25 mouse cellular contexts compared by ENCODE assay signal in the genomic region with DNA sequence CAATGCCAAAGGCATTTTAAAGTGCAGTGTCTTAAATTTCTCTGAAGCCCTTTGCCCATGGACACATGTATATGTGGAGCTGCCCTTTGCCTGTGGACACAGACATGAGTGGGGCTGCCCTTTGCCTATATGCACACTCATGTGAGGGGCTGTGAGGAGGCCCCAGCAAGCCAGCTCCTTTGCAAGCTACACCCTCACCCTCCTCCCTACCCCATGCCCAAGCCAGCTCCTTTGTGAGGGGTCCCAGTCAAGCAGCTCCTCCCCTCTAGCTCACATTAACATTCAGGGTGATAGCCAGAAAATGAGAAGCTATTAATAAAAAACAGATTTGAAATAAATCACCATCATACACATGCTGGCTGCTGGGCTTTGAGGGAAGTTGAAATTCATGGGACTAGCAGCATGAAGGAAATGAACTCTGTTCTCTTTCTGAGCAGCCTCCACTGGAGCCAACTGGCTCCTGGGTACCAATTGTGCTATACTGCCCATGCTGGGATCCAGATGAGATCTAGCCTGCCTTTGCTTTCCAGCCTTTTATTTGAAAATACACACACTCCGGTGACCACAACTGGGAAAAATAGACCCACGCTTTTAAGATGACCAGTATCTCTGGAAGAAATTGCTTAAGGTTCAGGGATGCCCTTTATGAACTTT.
A peak's percentile ranks its signal among the peaks of the same experiment; 100 is the strongest.
DNase-seq lines count a peak whose midpoint lies in the region; ATAC-seq and TF ChIP-seq lines count a peak whose summit lies in the region.
"Had no signal": no experiment of that assay in that cellular context is flagged by ENCODE, and none has a peak within 500 bp of the region (broad histone marks: within the 10 kb centered on the region; RNA-seq: fewer than 3 reads in every experiment).

No protein-coding gene starts in this region.

- H3K9me3 ChIP-seq in forebrain, embryonic 13.5 days (replicated peaks): no peaks in the 10 kb centered on the region
- no peaks in the 10 kb centered on the region for H3K9me3 ChIP-seq in forebrain, embryonic 11.5 days (ENCODE audit: control insufficient read depth, low read length)
- H3K9me3 ChIP-seq in lung, embryonic 15.5 days: no peaks in the 10 kb centered on the region
- no peaks in the 10 kb centered on the region for H3K9me3 ChIP-seq in lung, postnatal 0 days (ENCODE audit: low read length)
- H3K9me3 ChIP-seq in midbrain, embryonic 11.5 days (ENCODE audit: control insufficient read depth, low read length): no peaks in the 10 kb centered on the region
- H3K9me3 ChIP-seq: embryonic facial prominence, embryonic 15.5 days; midbrain, embryonic 12.5 days had no signal

- H3K27ac ChIP-seq in forebrain, embryonic 13.5 days: no peak overlapping the region
- H3K27ac ChIP-seq in forebrain, embryonic 11.5 days (ENCODE audit: low read depth, low read length): no peak overlapping the region
- no peak overlapping the region for H3K27ac ChIP-seq in lung, embryonic 15.5 days
- no peak overlapping the region for H3K27ac ChIP-seq in lung, postnatal 0 days (ENCODE audit: low read length)
- H3K27ac ChIP-seq in midbrain, embryonic 11.5 days (ENCODE audit: low read depth, low read length): no peak overlapping the region
- no peak overlapping the region for H3K27ac ChIP-seq in gastrocnemius, adult 2 months
- H3K27ac ChIP-seq: midbrain, embryonic 12.5 days had no signal

- H3K4me2 ChIP-seq in forebrain, embryonic 13.5 days: no peak overlapping the region
- no peak overlapping the region for H3K4me2 ChIP-seq in forebrain, embryonic 11.5 days (ENCODE audit: low read depth, low read length, severe bottlenecking)
- no peak overlapping the region for H3K4me2 ChIP-seq in lung, embryonic 15.5 days
- H3K4me2 ChIP-seq in lung, postnatal 0 days (replicated peaks; ENCODE audit: low read depth, low read length): no peak overlapping the region
- H3K4me2 ChIP-seq in midbrain, embryonic 11.5 days: no peak overlapping the region
- H3K4me2 ChIP-seq: embryonic facial prominence, embryonic 15.5 days; heart, embryonic 11.5 days; liver, embryonic 11.5 days; midbrain, embryonic 12.5 days had no signal

- peak; percentile 43; the same call in 1 of the 2 replicates for ATAC-seq in forebrain, embryonic 13.5 days
- no peak for ATAC-seq in forebrain, embryonic 11.5 days (replicated peaks; ENCODE audit: low FRiP score)
- ATAC-seq in lung, embryonic 15.5 days (ENCODE audit: borderline replicate concordance, extremely low read depth, low FRiP score, low TSS enrichment): peak; percentile 27; the same call in 1 of the 2 replicates
- ATAC-seq in lung, postnatal 0 days: no peak
- no peak for ATAC-seq in midbrain, embryonic 11.5 days (ENCODE audit: low FRiP score)
- ATAC-seq: activated CD4-positive, CD25-positive, alpha-beta regulatory T cell, adult 4 months; CD4-positive, CD25-positive, alpha-beta regulatory T cell, adult 4 months; Patski had no signal

- TF ChIP-seq EP300 in lung, postnatal 0 days (IDR thresholded peaks at IDR 0.05): no peak

- DNase-seq in forebrain, embryonic 11.5 days (ENCODE audit: low spot score): no peak
- no peak for DNase-seq in lung, postnatal 0 days (ENCODE audit: low spot score)
- peak; percentile 78 for DNase-seq in midbrain, embryonic 11.5 days (ENCODE audit: low spot score, missing footprints)
- no peak for DNase-seq in gastrocnemius, adult 2 months
- DNase-seq in thymus, postnatal 10 days (ENCODE audit: low spot score in 2 of 2): no peak
- no peak for DNase-seq in right cerebral cortex, adult 18-20 months
- DNase-seq: adrenal gland, postnatal 14 days; cerebellum, adult 11 months; cerebellum, postnatal 14 days; gastrocnemius, postnatal 36 days; heart, postnatal 10 days; kidney, adult 18-20 months; kidney, postnatal 10 days; lung, adult 18-20 months; lung, postnatal 4 days; thymus, postnatal 14 days had no signal

- H3K27me3 ChIP-seq in forebrain, embryonic 13.5 days: no peaks in the 10 kb centered on the region
- no peaks in the 10 kb centered on the region for H3K27me3 ChIP-seq in forebrain, embryonic 11.5 days (ENCODE audit: control insufficient read depth, insufficient read depth, low read length)
- no peaks in the 10 kb centered on the region for H3K27me3 ChIP-seq in lung, embryonic 15.5 days
- H3K27me3 ChIP-seq in lung, postnatal 0 days (replicated peaks; ENCODE audit: insufficient read depth, low read length): no peaks in the 10 kb centered on the region
- no peaks in the 10 kb centered on the region for H3K27me3 ChIP-seq in midbrain, embryonic 11.5 days (ENCODE audit: control insufficient read depth, insufficient read depth, low read length)
- H3K27me3 ChIP-seq: embryonic facial prominence, embryonic 15.5 days; midbrain, embryonic 12.5 days; Patski had no signal

- no peak for TF ChIP-seq CTCF in lung, postnatal 0 days (IDR thresholded peaks at IDR 0.05)
- no peak for TF ChIP-seq CTCF in gastrocnemius, adult 2 months (IDR thresholded peaks at IDR 0.05)

- H3K4me1 ChIP-seq in forebrain, embryonic 13.5 days: no peaks in the 10 kb centered on the region
- H3K4me1 ChIP-seq in forebrain, embryonic 11.5 days (replicated peaks; ENCODE audit: control insufficient read depth, insufficient read depth, low read length): no peaks in the 10 kb centered on the region
- no peaks in the 10 kb centered on the region for H3K4me1 ChIP-seq in lung, embryonic 15.5 days
- no peaks in the 10 kb centered on the region for H3K4me1 ChIP-seq in lung, postnatal 0 days (ENCODE audit: insufficient read depth, low read depth, low read length)
- no peaks in the 10 kb centered on the region for H3K4me1 ChIP-seq in midbrain, embryonic 11.5 days (ENCODE audit: control insufficient read depth, insufficient read depth, low read length)
- H3K4me1 ChIP-seq: embryonic facial prominence, embryonic 15.5 days had no signal

- H3K4me3 ChIP-seq in forebrain, embryonic 13.5 days: no peak overlapping the region
- H3K4me3 ChIP-seq in forebrain, embryonic 11.5 days (ENCODE audit: low read depth, low read length): no peak overlapping the region
- H3K4me3 ChIP-seq in lung, embryonic 15.5 days: no peak overlapping the region
- H3K4me3 ChIP-seq in lung, postnatal 0 days (ENCODE audit: low read depth, low read length): no peak overlapping the region
- H3K4me3 ChIP-seq in midbrain, embryonic 11.5 days (ENCODE audit: low read depth, low read length): no peak overlapping the region
- no peak overlapping the region for H3K4me3 ChIP-seq in gastrocnemius, adult 2 months
- H3K4me3 ChIP-seq: embryonic facial prominence, embryonic 15.5 days; midbrain, embryonic 12.5 days had no signal

- WGBS in forebrain, embryonic 13.5 days: 100% methylated on average over 2 of the region's 2 CpGs
- WGBS in forebrain, embryonic 11.5 days: 92% methylated on average over 2 of the region's 2 CpGs
- WGBS in lung, embryonic 15.5 days: 92% methylated on average over 2 of the region's 2 CpGs
- WGBS in lung, postnatal 0 days: 96% methylated on average over 2 of the region's 2 CpGs
- WGBS in midbrain, embryonic 11.5 days: 94% methylated on average over 2 of the region's 2 CpGs

- intact Hi-C loops in gastrocnemius, adult 2 months (cut with DNase I): no loop called here

- H3K9ac ChIP-seq in forebrain, embryonic 13.5 days: no peak overlapping the region
- H3K9ac ChIP-seq in forebrain, embryonic 11.5 days (ENCODE audit: low read length): no peak overlapping the region
- no peak overlapping the region for H3K9ac ChIP-seq in lung, embryonic 15.5 days
- no peak overlapping the region for H3K9ac ChIP-seq in lung, postnatal 0 days (replicated peaks; ENCODE audit: low read depth)
- no peak overlapping the region for H3K9ac ChIP-seq in midbrain, embryonic 11.5 days (ENCODE audit: low read length)
- H3K9ac ChIP-seq: embryonic facial prominence, embryonic 15.5 days; midbrain, embryonic 12.5 days had no signal

- H3K36me3 ChIP-seq in forebrain, embryonic 13.5 days (ENCODE audit: poor library complexity, severe bottlenecking): no peaks in the 10 kb centered on the region
- H3K36me3 ChIP-seq in forebrain, embryonic 11.5 days (ENCODE audit: control insufficient read depth, insufficient read depth, low read length): no peaks in the 10 kb centered on the region
- no peaks in the 10 kb centered on the region for H3K36me3 ChIP-seq in lung, embryonic 15.5 days
- H3K36me3 ChIP-seq in lung, postnatal 0 days (ENCODE audit: insufficient read depth, low read length): no peaks in the 10 kb centered on the region
- no peaks in the 10 kb centered on the region for H3K36me3 ChIP-seq in midbrain, embryonic 11.5 days (ENCODE audit: control insufficient read depth, insufficient read depth, low read length)
- H3K36me3 ChIP-seq: embryonic facial prominence, embryonic 15.5 days; midbrain, embryonic 12.5 days had no signal

Comparison
In these comparisons a context has a peak if more than half of its experiments do, and no peak if none do; other contexts are left out.
1. ATAC-seq: peak in forebrain, embryonic 13.5 days (single experiment) and lung, embryonic 15.5 days (single experiment); none in forebrain, embryonic 11.5 days (single experiment), lung, postnatal 0 days (single experiment) and midbrain, embryonic 11.5 days (single experiment).